Mouse (Mus musculus): ENCODE data around the gene Ints3.

- no peak for TF ChIP-seq CTCF (IDR thresholded peaks at IDR 0.05; ENCODE audit: low read depth, low read length)
- TF ChIP-seq POLR2A (IDR thresholded peaks at IDR 0.05; ENCODE audit: borderline replicate concordance, low read depth, low read length) = no peak
These were observed 54.9 kb downstream of the Ints3 start for GRCm38 (mm10) chr3:90378496-90378895.
